Mouse (Mus musculus) bone marrow, adult 2 months (tissue): Measurements from ENCODE around the gene Ryr3.

Experiments used
- CTCF ChIP-seq: fragments of 200-500 bp; IDR thresholded peaks from 2 replicates; pipeline ENCODE4 v1.5.1; 2011; ENCODE audit warnings: low read length, control low read depth; ENCODE audit not compliant: control insufficient read depth, insufficient read depth
- POLR2A ChIP-seq: fragments of 200-500 bp; IDR thresholded peaks from 2 replicates; pipeline ENCODE4 v1.6.1; 2011; ENCODE audit warnings: low read depth, mild to moderate bottlenecking, control low read depth, low read length, borderline replicate concordance; ENCODE audit not compliant: control insufficient read depth

- TF ChIP-seq CTCF (no peak), POLR2A (no peak)
Measured at GRCm38 (mm10) chr2:113187158-113187557, 29.7 kb downstream of the Ryr3 start.
